Mouse (Mus musculus): ENCODE results near the gene Nrp2. TPM values are rescaled to one million over a fixed set of nuclear protein-coding genes. Genes with fewer than 3 reads are reported as not detected.

Nrp2 gene
- total RNA-seq, 1 experiment from 2014 or later: 44.1 TPM

- DNase-seq: no peak
Observed at GRCm38 (mm10) chr1:62751011-62752006, 48.2 kb downstream of the Nrp2 start.

DNA sequence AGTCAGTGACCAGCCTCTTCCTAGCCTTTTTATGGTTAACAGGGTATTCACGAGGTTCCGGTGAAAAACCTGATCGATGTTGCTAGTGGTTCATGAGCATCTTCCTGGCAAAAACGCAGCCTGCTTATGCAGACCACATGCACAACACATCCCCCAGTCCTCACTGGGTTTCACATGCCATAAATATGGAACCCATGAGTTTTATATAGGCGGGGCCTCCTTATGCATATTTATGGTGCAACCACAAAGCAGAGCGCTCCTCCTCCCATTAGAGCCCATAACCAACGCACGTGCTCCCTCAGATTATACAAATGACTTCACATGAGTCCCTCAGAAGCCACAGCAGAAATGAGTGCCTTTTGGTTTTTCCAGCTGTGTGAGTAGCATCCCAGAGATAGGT is 49.0 kb downstream of the Nrp2 start:
- DNase-seq: no peak

GRCm38 (mm10) chr1:62752661-62753333 is 49.7 kb downstream of the Nrp2 start:
- no peak for DNase-seq

DNA sequence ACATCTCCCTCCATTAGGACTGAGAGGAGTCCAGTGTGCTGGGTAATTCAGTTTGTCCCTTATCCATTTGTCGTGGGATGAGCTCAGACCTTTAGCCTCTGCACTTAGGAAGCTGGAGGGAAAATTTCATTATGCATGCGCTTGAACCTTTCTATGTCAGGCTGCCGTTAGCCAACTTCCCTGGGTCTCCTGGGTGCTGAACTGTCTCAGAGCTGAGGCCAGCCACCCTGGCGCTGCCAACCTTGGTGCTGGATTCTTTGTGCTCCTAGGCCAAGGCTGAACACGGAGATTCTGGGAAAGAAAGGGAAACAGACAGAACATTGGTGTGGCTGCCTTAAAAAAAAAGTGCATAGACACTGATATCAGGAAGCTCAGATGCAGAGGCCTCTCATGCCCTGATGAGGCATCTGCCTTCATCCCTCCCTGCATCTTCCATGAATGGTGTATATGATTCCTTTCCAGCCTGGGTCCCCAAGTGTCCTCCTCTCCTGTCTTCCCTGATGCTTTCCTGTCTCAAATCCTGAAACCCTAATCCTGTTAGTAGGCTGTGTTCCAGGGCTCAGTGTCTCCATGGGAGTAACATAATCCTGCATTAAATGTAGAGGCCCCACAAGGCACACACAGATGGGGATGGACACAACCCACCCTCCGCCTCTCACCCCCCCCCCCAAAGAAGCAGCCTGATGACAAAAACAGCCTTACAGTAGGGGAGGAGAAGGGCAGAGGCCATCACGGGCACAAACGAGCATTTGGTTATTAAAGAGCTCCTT is 51.2 kb downstream of the Nrp2 start:
- peak; percentile 26 for DNase-seq

DNA sequence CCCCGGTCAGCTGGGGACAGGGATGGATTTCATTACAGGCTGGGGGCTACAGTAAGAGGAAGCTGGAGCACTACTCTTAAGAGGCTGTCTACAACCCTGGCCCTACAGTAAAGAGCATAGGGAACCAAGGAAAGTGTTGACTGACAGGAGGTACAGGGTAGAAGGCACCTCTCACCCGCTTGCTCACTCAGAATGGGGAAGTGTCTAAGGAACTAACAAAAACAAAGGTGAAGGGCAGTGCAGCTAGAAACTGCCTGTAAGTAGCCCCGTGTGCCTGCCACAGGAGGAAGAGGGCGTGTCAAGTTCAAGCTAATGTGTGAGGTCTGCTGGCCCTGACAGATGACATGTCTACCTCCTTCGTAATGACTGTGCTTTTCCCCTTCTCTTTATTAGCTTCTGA is 57.0 kb downstream of the Nrp2 start:
- DNase-seq: no peak

- no peak for DNase-seq
Observed at GRCm38 (mm10) chr1:62760565-62760964, 57.5 kb downstream of the Nrp2 start.

DNA sequence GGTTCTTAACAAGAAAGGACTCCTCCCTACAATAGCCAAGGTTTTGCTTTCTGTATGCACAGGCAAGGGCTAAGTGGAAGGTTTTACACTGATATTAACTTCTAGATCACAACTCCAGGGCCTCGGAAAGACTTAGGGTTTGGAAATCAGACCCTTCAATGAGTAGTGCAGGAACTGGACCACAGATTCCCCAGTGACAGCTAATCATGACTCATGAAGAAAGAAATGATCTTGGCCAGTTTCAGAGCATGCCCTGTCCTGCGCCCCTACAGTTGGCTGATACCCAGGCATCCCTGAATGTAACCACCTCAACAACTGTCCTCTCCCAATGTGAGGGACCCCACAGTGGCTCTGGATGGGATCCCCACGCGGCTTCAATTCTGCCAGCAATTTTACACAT is 60.7 kb downstream of the Nrp2 start:
- DNase-seq: no peak

DNA sequence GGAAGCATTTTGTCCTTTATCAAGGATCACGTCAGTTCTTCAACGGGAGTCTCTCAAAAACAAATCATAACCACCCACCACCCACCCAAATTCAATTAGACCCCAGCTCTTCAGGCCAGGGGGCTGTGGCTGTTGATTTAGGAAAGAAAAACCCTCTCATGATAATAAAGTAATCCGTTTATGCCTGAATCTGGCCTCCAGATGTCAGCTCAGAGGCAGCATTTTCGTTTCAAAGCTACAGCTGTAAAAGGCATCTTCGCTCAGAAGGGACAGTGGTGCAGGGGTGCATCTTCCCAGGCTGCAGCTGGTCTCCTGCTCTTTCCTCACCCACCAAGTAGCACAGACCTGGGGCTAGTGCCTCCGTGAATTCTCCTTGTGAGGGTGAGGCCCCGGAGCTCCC is 62.1 kb downstream of the Nrp2 start:
- no peak for DNase-seq

DNA sequence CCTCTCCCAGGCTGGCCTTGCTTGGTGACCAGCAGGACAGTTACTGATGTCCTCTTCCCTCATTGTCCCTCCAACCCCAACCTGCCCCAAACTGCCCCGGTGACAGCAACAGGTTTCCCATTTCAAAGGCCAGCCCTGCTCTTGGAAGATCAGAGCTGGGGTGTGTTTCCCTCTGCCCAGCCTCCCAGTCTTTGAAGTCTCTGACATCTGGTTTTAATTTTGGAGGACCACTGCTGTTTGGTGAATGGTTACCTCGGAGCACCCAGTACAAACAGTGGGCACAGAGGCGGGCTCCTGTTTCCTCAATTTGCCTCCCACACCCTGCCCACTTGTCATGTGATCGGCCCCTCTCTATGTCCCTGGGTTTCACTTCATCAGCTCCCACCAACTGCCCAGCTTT is 63.7 kb downstream of the Nrp2 start:
- no peak for DNase-seq

DNA sequence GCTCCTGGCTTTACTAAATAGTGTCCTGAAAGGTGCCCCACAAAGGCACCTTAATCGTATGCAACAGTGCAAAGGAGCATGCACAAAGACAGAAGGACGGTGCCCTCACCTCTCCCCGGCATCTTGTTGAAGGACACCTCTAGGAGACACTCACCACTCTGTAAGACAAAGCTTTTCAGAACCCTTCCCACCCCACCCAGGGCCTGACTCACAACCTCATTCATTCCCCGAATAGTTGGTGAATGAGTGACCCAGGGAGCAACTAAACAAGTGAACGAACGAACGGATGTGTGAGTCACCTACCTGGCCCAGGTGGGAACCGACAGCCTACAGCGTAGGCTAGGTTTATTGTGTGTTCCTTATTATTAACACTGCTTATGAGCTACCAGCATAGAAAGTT is 64.5 kb downstream of the Nrp2 start:
- no peak for DNase-seq

DNA sequence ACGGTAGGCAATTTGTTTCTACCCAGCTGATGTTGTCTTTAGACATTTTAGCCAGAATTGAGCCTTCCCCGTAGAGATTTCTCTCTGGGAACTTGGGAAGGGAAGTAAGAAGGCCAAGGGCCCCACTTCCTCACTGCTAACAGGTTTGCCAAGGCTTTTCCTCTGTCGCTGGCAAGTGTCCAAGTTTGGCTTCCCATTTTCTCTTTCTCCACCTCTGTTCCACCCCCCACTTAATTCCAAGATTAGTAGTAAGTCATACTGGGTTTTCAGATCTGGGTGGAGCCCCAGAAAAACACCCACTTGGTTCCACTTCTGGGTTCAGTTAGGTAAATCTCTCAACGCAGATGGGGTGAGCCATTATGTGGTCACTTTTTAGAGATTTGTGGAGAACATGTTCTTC is 67.5 kb downstream of the Nrp2 start:
- DNase-seq: no peak

DNA sequence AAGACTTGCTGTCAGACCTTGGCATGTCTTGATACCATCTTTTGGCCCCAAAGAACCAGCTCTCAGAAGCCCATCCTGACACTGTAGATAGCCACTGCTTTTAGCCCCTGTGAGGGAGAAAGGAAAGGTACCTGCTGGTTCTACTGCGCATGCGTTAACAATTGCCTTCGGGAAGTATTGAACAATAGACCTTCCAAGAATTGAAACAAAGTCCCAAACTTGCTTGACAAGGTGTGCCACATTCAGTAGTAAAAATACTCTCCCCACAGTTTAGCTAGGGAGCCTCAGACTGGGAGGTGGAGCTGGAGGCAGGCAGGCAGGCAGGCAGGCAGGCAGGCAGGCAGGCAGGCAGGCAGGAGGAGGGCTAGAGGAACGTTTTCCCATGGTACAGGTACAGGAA is 69.3 kb downstream of the Nrp2 start:
- DNase-seq: no peak

GRCm38 (mm10) chr1:62773105-62773920 is 70.2 kb downstream of the Nrp2 start:
- no peak for DNase-seq

DNA sequence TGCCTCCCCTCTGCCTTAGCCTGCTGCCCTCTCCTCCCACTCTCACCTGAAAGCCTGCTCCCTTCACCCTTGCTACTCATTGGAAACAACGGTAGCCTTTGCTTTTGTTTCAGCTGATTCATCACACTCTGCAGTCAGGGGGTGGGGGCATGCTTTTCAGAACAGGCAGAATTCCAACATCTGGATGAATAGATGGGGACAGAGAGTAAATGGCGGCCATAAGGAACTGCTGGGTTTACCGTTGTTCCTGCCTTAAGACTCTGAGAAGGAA is 70.8 kb downstream of the Nrp2 start:
- no peak for DNase-seq

DNA sequence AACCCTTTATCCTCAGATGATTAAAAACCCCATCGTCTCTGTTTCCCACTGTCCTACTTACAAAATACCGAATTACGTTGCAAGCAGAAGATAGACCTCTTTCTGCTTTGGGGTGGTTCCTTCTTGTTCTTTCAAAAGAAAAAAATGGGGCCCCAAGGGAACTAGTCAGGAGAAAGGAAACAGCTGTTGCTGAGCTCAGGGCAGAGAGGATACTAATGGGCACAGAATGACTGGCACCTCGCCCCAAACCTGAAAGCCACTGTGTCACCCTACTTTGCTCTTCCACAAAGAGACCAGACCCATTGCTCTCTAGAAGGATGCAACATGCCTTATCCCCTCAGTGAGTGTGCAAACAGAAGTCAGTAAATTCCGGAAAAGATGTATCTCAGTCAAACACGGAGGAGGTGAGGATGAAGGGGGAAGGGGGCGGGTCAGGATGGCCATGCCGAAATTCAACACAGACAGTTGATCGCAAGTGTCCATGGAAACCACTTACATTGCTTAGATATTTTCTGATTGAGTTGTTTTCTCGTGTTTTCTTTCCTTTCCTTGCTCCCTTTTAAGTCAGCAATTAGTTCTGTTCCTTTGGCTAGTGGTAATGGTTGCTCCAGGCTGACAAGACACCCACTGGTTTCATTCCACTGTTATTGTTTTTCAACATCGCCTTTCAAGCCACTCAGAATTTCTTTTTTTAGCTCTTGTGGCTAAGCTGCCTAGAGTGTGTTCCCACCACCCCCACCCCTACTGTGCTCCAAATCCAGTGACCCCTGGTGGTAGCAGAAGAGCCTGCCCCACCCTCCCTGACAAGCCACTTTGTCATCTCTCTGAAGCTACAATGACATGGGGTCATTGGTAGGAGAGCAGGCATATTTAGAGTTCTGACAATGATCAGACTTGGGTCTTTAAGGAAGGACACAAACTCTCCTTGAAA is 71.5 kb downstream of the Nrp2 start:
- no peak for DNase-seq

DNA sequence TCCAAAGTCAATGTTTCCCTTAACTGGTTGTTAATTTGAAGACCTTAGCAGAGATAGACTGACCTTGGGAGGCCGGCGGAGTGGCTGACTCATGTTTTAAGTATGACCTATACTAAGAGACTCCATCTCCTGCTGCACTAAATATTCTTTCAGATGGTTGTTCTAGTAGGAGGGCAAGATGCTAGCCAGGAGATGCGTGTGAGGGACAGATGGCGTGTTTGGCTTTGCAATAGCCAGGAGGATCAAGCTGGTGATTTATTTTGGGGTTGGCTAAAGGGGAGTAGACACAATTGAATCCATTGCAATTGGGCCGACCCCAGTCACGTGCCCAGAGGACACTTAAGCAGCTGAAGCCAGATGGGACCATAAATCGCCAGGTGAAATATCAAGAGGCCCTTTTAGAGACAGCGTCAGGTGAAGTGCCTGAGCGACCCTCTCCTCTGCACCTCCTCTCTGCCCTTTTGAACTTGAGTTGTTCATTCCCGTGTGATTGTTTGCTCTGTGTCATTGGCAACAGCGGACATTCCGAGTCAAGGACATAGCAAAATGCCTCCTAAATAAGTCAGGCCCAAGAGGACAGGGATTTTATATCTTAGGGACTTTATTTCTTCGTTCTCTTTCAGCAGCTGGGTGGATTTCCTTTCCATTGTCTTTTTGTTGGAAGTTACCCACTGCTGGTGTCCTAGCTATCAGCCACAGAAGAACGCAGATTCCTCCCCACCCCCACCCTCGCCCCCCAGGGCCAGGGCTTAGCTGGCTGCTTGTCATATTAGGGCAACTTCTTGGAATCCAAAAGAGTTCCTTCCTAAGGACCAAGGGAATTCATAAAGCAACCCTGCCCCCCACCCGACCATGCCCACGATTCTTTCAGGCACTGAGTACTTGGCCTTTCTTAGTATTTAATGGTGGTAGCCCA is 74.5 kb downstream of the Nrp2 start:
- DNase-seq: peak; percentile 44

- no peak for DNase-seq
Observed at GRCm38 (mm10) chr1:62778910-62779309, 75.8 kb downstream of the Nrp2 start.

DNA sequence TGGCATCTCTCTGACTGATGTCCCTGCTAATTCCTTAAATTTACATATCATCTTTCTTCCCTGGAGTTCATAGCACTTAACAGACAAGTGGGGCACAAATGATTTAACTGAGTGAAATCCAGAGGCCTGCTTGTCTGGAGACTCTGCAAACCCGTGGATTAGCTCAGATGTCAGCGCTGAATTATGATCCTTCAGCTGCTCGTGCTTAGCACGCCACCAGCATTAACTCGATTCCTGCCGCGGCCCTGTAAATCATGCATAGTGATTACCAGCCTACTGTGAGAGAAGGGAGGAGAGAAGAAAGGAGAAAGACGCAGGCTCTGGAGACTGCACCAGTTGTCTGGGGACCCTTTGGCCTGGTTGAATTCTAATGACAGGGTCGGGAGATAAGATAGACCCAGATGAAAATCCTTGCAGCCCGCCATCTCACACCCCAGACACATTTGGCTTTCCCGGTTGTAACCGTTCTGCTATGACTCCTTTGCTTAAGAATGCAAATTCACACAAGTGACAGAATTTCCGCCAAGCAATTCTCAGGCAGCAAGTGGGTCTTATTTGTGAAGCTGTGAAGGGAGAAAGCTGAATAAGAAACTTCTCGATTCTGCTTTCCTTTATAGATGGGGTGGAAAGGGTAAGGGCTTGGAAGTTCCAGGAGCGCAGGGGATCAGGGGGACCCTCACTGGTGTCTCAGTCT is 77.1 kb downstream of the Nrp2 start:
- no peak for DNase-seq

DNA sequence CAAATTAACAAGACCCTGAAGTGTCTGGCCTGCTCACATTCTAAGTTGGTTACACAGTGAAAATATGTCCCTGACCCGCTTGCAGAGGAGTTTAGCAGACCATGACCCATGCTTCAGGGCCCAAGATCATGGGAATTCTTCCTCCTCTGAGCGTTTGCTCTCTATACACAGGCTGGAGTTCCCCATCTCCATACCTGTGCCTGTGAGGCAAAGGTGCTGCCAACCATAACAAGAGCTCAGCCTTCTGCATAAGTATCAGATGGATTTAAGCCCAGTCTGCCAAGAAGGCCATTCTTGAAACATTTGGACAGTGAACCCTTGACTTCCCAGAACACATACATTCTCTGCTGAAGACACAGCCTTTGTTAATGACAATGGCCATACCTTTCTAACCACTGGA is 79.1 kb downstream of the Nrp2 start:
- no peak for DNase-seq
